Mouse (Mus musculus): ENCODE data around the gene Itgb8. TPM values are rescaled to one million over a fixed set of nuclear protein-coding genes. Genes with fewer than 3 reads are reported as not detected.

Gene Itgb8
- polyA plus RNA-seq (2015; fragmentation: Nextera tagmentation; extraction: Ambion mirVana): 10.5 and 11.3 TPM in 2 replicates

DNA sequence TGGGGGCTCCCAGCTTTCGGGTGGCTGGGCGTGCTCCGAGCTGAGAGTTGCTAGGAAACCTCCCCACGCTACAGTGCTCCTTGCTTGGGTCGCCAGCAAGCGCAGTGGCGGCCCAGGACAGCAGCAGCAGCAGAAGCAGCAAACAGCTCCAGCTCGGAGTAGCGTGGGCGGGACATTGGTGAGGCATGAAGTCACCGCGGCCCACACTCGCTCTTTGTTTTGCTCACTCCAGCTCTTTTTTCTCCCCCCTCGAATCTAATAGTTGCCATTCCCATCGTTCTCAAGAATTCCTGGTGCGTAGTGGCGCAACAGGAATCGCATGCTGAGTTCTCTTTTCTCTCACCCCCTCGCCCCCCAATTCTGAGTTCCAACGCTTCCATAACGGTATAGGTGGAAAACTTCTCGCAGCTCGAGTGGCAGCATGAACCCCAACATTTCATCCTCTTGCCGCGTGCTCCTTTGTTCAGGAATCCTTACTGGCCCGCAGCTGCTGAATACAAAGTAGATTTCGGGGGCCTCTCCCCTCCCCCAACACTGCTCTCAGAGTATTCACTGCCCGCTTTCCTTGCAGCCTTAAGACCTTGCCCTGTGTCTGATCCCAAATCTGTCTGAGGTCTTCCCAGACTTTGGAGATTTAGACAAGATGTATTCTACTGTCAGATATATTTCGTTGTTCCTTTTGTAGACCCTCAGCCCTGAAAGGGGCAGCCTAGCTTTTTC lies at the start of gene Itgb8:
TSS of gene Itgb8 (minus strand) at position 107 of the 720 bp plus-strand sequence.
- Histone ChIP-seq H3K4me1 (peaks cover 35% of the 10 kb centered on the region), H3K36me3 (replicated peaks) (no peaks in the 10 kb centered on the region), H3K27me3 (replicated peaks) (no peaks in the 10 kb centered on the region), H3K9ac (peak within 1 kb of the TSS; percentile 86), H3K9me3 (no peaks in the 10 kb centered on the region), H3K4me2 (peak within 1 kb of the TSS; percentile 90), H3K4me3 (peak within 1 kb of the TSS; percentile 82), H3K27ac (peak within 1 kb of the TSS; percentile 95)
- WGBS: under 1% methylated on average over 29 of the region's 29 CpGs
- ATAC-seq (replicated peaks): peak; percentile 94

DNA sequence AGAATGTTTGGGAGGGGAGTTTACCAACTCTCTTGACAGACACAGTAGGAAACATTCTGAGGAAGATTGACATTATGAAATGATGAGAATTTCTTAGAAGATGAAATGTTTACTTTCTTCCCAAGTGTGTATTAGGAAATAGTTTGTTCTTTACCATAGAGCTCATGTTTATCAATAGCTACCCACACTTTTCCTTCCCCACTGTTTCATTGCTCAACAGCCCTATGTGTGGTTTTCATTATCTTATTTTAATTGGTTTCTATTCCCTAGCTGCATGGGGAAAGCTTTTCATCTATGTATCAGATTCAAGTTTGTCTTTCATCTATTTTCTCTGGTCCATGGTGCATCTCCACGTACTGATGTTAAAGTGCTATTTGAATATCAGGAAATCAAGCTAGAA lies 37.7 kb upstream of the Itgb8 start:
- Histone ChIP-seq H3K4me2 (no peak overlapping the region), H3K27me3 (replicated peaks) (no peaks in the 10 kb centered on the region), H3K9ac (no peak overlapping the region), H3K4me1 (no peaks in the 10 kb centered on the region), H3K9me3 (no peaks in the 10 kb centered on the region), H3K27ac (no peak overlapping the region), H3K36me3 (replicated peaks) (no peaks in the 10 kb centered on the region), H3K4me3 (no peak overlapping the region)
- 49% methylated on average over 1 of the region's 1 CpGs for WGBS
- no peak for ATAC-seq (replicated peaks)

DNA sequence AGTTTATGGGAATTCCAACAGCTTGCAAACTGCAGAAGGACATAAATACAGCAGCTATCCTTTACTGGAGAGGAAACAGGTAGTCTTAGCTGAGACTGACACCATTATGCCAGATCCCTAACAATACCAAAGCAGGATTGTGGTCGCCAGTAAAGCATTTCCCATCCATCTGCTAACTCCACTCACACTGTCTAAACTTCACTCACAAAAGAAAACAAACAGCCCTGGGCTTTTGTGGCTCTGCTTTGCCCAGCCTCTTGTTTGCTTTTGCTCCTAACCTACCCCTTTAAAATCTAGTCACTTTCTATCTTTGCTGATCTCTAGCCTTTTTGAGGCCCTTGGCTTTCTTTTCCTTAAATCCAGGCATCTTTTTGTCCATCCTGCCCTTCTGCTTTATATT lies 35.0 kb upstream of the Itgb8 start:
- H3K9me3 ChIP-seq: no peaks in the 10 kb centered on the region
- no peak overlapping the region for H3K27ac ChIP-seq
- no peak overlapping the region for H3K9ac ChIP-seq
- no peaks in the 10 kb centered on the region for H3K4me1 ChIP-seq
- no peak overlapping the region for H3K4me3 ChIP-seq
- no peak for ATAC-seq (replicated peaks)
- 8% methylated on average over 1 of the region's 1 CpGs for WGBS
- H3K27me3 ChIP-seq (replicated peaks): no peaks in the 10 kb centered on the region
- H3K4me2 ChIP-seq: no peak overlapping the region
- no peaks in the 10 kb centered on the region for H3K36me3 ChIP-seq (replicated peaks)

DNA sequence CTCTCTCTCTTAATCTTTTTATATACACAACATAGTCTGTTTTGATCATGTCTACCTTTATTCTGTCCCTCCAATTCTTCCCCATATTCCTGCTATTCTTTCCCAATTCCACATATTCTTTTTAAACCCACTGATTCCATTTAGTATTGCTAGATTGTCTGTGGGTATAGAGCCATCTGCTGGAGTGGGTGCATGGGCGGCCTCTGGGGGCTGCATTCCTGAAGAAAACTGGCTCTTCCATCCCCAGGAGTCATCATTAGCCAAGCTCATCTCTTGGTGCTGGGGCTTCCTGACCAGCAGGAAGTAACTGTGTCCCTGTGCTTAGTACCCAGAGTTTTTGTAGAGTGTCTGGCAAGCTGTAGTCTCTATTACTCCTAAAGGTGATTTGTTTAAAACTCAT lies 33.4 kb upstream of the Itgb8 start:
- no peak overlapping the region for H3K9ac ChIP-seq
- H3K4me1 ChIP-seq: no peaks in the 10 kb centered on the region
- H3K36me3 ChIP-seq (replicated peaks): no peaks in the 10 kb centered on the region
- no peaks in the 10 kb centered on the region for H3K9me3 ChIP-seq
- WGBS: 93% methylated on average over 1 of the region's 1 CpGs
- no peak overlapping the region for H3K27ac ChIP-seq
- H3K27me3 ChIP-seq (replicated peaks): no peaks in the 10 kb centered on the region
- no peak overlapping the region for H3K4me3 ChIP-seq
- ATAC-seq (replicated peaks): no peak
- H3K4me2 ChIP-seq: no peak overlapping the region

DNA sequence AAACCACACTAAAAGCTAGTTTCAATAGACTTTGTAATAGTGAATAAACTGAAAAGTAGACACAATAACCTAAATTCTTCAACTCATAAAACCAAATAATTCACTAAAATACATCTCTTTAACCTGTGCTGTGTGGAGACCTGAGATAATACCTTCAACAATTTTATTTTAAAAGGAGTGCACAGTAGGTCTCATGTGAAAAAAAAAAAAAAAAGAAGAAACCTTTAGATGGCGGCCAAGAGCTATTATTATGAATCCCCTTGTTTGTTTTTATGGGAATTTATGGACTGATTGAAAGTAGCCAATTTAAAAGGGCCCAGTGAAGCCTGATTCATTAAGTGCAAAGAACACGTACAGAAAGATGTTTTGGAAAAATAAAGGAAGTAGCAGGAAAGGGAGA lies 31.4 kb upstream of the Itgb8 start:
- WGBS: 89% methylated on average over 2 of the region's 2 CpGs

DNA sequence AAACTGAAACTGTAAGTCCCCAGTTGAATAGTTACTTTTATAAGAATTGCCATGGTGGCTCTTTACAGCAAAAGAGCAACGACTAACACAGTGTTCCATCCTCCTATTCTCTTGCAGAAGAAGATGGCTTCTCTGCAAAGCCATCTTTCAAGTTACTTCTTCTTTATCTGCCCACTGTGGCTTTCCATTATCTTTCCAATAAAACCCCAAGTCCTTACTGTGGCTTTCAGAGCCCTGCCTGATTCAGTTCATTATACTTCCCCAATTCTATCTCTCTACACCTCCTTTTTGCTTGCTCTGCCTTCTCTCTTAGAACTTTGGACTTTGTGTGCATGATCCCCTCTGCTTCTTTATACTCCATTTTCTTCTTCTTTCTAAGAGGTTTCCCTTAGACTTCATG lies 30.1 kb upstream of the Itgb8 start:
- Histone ChIP-seq H3K27me3 (replicated peaks) (no peaks in the 10 kb centered on the region), H3K9me3 (no peaks in the 10 kb centered on the region), H3K27ac (no peak overlapping the region), H3K36me3 (replicated peaks) (no peaks in the 10 kb centered on the region), H3K9ac (no peak overlapping the region), H3K4me2 (no peak overlapping the region), H3K4me1 (no peaks in the 10 kb centered on the region), H3K4me3 (no peak overlapping the region)
- WGBS: 82% methylated on average over 1 of the region's 1 CpGs
- no peak for ATAC-seq (replicated peaks)

More for the DNA sequence above, 31.4 kb upstream of the Itgb8 start:
- H3K4me1 ChIP-seq: no peaks in the 10 kb centered on the region
- no peak overlapping the region for H3K4me3 ChIP-seq
- H3K9me3 ChIP-seq: no peaks in the 10 kb centered on the region
- no peak overlapping the region for H3K4me2 ChIP-seq
- H3K27ac ChIP-seq: no peak overlapping the region
- H3K9ac ChIP-seq: no peak overlapping the region
- no peaks in the 10 kb centered on the region for H3K27me3 ChIP-seq (replicated peaks)
- ATAC-seq (replicated peaks): no peak
- H3K36me3 ChIP-seq (replicated peaks): no peaks in the 10 kb centered on the region

DNA sequence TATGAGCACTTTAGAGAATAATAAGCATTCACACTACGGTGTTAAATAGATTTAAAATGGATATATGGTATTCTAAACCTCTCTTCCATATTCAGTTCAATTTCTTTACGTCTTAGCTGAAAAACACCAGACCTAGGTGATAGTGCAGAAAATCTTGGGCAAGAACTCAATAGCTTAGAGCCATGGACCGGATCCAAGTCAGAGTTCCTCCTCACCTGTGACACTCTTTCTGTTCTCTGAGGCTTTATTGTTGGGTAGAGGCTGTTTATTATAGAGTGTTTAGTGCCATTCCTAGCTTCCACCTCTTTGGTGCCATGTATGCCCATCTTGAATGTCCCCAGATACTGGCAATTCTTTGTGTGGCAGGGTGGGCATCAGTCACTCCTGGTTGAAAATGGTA lies 25.9 kb upstream of the Itgb8 start:
- Histone ChIP-seq H3K4me1 (no peaks in the 10 kb centered on the region), H3K9ac (no peak overlapping the region), H3K27me3 (replicated peaks) (no peaks in the 10 kb centered on the region), H3K36me3 (replicated peaks) (no peaks in the 10 kb centered on the region), H3K27ac (no peak overlapping the region), H3K4me2 (no peak overlapping the region), H3K4me3 (no peak overlapping the region), H3K9me3 (no peaks in the 10 kb centered on the region)
- ATAC-seq (replicated peaks): no peak
- WGBS: 94% methylated on average over 3 of the region's 3 CpGs

DNA sequence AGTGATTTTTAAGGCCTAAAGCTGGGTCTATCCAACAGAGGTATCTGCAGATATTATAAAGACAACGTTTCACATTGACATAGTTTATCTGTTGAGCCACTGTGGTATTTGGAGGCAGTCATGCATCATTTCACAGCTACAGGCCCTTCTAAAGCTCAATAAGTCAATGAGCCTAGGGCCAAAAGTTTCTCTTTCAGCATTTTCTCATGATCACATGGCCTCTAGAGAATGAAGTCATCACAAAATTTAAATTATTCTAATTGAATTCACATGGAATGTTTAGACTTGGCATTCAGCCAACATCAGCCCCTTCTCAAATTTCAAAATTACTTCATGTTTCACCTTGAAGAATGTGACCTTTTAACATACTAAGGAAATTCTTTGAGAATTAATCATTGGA lies 10.0 kb upstream of the Itgb8 start:
- no peak overlapping the region for H3K9ac ChIP-seq
- H3K27me3 ChIP-seq (replicated peaks): no peaks in the 10 kb centered on the region
- no peak overlapping the region for H3K4me3 ChIP-seq
- no peaks in the 10 kb centered on the region for H3K36me3 ChIP-seq (replicated peaks)
- no peak overlapping the region for H3K4me2 ChIP-seq
- no peaks in the 10 kb centered on the region for H3K9me3 ChIP-seq
- no peaks in the 10 kb centered on the region for H3K4me1 ChIP-seq
- 20% methylated on average over 1 of the region's 1 CpGs for WGBS
- ATAC-seq (replicated peaks): no peak
- H3K27ac ChIP-seq: no peak overlapping the region

DNA sequence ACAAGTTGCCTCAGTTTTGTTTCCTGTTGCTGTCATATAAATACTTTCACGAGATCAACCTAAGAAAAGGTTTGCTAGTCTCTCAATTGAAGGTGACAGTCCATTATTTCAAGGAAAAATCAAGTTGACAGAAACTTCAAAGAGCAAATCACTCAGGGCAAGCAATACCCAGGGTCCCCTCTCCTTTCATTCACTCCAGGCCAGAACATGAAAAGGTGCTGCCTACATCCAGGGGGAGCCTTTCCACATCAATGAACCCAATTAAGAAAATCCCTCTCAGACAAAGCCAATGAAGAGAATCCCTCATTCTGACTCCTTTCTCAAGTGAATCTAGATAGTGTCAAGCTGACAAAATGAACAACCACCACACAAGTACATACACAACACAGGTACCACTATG lies 2.5 kb upstream of the Itgb8 start:
- no peak overlapping the region for H3K4me3 ChIP-seq
- no peak overlapping the region for H3K9ac ChIP-seq
- H3K36me3 ChIP-seq (replicated peaks): no peaks in the 10 kb centered on the region
- no peaks in the 10 kb centered on the region for H3K27me3 ChIP-seq (replicated peaks)
- H3K9me3 ChIP-seq: no peaks in the 10 kb centered on the region
- H3K4me2 ChIP-seq: no peak overlapping the region
- peaks cover 19% of the 10 kb centered on the region for H3K4me1 ChIP-seq
- WGBS: 10% methylated on average over 1 of the region's 1 CpGs
- no peak overlapping the region for H3K27ac ChIP-seq
- no peak for ATAC-seq (replicated peaks)

DNA sequence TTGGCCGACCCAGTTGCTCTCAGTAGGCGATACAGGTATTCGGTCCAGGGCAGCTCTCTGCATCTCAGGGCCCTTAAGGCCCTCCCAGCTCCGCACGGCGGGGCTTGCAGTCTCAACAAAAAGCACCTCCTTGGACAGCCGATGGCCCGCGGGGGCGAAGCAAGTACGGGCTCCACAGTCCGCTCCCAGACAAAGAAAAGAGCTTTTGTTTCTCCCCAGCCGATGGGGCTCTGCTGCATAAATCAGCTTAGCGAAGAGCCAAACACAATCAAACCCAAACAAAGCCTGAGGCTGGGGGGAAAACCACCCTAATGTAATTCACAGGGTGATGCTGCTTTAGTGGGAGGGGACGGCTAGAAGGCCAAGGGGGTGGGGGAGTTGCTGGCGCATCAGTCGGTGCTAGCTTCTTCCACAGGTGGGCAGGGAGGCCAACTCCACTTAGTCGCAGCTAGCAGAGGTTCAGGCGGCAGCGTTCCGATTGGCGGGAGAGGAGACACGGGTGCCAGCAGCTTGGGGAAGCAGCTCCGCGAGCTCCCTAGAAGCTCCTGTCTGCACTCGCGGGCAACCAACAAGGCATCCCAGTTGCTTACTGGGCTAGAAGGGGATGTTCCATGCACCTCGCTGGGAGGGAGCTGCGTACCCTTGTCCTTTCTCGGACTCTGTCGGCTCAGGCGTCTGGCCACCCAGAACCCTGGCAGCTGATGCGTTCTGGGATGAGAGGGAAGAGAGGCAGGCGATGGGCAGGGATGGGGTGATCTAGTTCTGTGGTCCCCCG lies 494 bp downstream of the Itgb8 start:
- under 1% methylated on average over 35 of the region's 35 CpGs for WGBS
- Histone ChIP-seq H3K27me3 (replicated peaks) (no peaks in the 10 kb centered on the region), H3K27ac (peak overlapping the region; percentile 95), H3K4me2 (peak overlapping the region; percentile 90), H3K36me3 (replicated peaks) (no peaks in the 10 kb centered on the region), H3K4me1 (peaks cover 35% of the 10 kb centered on the region), H3K4me3 (peak overlapping the region; percentile 82), H3K9me3 (no peaks in the 10 kb centered on the region), H3K9ac (peak overlapping the region; percentile 86)
- peak; percentile 88 for ATAC-seq (replicated peaks)

DNA sequence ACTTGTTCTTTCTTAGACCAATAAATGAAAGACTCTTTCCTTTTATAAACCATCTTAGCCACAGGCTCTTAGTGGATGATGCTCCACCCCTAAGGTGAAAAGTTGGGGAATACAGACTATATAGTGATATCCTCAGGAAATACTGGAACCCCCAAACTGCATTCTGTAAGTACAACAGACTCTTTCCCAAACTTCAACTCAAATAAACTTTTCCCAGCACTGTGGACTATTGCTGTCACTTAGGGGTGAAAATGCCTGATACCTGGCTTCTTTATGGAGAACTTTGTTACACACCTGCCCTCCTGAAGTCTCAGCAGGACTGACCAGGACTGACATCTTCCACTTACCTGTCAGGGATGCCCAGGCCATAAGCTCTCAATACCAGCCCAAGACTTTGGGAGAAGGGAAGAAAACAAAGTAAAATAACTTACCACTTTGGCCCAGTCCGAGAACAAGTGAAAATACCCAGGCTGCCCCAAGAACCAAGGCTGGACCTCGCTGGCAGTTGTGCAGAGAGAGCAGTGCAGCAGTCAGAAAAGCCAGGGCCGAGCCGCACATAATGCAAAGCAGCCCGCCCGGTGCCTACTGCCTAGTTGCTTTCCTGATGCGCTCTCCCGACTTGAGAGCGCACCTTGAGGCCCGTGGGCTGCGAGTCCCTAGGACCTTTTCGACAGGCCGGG lies 1.2 kb downstream of the Itgb8 start:
- Histone ChIP-seq H3K36me3 (replicated peaks) (no peaks in the 10 kb centered on the region), H3K27me3 (replicated peaks) (no peaks in the 10 kb centered on the region), H3K9me3 (no peaks in the 10 kb centered on the region), H3K4me1 (peaks cover 35% of the 10 kb centered on the region), H3K27ac (peak overlapping the region; percentile 95), H3K4me2 (peak overlapping the region; percentile 90), H3K4me3 (peak overlapping the region; percentile 82), H3K9ac (peak overlapping the region; percentile 86)
- peak; percentile 63 for ATAC-seq (replicated peaks)
- WGBS: under 1% methylated on average over 13 of the region's 13 CpGs

DNA sequence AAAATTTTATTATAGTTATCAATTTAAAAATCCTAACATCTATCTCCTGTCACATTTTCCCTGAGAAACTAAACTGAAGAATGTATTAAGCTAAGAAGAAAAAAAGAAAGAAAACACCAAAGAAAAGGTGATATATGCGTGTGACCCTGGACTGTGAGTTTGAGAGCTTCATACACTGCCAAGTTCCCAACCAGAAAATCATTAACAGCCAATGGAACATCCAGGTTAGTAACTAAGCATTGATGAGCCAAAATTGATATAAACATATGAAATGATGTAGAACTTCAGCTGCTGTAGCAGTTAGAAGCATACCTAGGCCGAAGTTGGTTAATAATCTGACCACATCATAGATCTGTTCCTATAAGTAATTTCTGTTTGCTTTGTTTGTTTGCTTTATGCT lies 6.8 kb downstream of the Itgb8 start:
- H3K9me3 ChIP-seq: no peaks in the 10 kb centered on the region
- H3K36me3 ChIP-seq (replicated peaks): no peaks in the 10 kb centered on the region
- H3K27me3 ChIP-seq (replicated peaks): no peaks in the 10 kb centered on the region
- H3K4me2 ChIP-seq: no peak overlapping the region
- 96% methylated on average over 2 of the region's 2 CpGs for WGBS
- no peak overlapping the region for H3K4me3 ChIP-seq
- no peak overlapping the region for H3K27ac ChIP-seq
- no peak for ATAC-seq (replicated peaks)
- no peak overlapping the region for H3K9ac ChIP-seq
- H3K4me1 ChIP-seq: peaks cover 17% of the 10 kb centered on the region

Measured in midbrain, embryonic 15.5 days (tissue).